Mouse (Mus musculus) regulatory T cell (primary cell): ENCODE results near the gene Tex38.

Experiments used
- in situ Hi-C: fragments of 300-600 bp; cut with MboI, MseI; formaldehyde crosslinking; loops from one replicate; pipeline ENCODE4 v1.15.1; 2025; ENCODE audit warnings: high pct_unique_total_duplicates

Tex38 gene

DNA sequence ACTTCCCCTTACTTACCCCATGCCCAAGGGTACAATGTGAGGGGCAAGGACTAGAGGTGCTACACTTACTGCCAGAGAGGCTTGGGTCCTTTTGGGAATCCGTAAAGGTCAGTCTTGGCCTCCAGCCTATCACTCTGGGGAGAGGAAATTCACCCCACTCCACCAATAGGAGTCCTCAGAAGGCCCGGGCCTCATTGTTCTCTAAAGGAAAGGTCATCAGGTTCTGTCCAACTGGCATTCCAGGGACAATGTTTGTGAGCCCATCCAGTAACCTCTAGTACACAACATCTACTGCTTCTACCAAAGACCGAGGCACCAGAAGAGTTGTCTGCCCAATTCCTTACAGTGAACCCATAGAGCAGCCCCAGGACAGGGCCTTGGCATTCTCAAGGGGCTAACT, at the start of gene Tex38:
Gene Tex38, minus strand, starts transcription at position 101 of the 400 bp plus-strand sequence.
- in situ Hi-C loops = loop anchor here (5.0 kb wide), 2 partner anchors 39 to 51 kb away; no protein-coding TSS in a partner anchor

DNA sequence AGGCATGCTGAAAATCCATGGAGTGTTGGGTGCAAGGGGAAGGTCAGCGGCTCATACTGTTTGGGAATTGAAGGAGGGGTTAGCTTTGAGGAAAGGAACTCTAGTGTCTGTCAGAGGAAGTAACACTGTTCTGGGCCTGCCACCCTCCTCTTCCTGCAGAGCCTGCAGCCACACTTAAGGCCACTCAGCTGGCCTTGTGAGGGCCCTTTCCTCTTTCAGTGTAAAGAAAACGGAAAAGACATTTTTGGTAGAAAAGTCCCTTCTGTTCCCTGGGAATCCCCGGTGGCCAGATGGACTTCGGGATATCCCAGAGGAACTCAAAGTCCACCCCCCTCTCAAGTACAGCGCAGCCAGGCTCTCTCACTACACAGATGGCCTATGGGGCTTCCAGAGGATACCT, 49.7 kb upstream of the Tex38 start:
- in situ Hi-C loops = loop anchor here (5.0 kb wide), 2 partner anchors 48 to 93 kb away; partner anchors contain the start of genes Atpaf1, Efcab14 and Tex38

DNA sequence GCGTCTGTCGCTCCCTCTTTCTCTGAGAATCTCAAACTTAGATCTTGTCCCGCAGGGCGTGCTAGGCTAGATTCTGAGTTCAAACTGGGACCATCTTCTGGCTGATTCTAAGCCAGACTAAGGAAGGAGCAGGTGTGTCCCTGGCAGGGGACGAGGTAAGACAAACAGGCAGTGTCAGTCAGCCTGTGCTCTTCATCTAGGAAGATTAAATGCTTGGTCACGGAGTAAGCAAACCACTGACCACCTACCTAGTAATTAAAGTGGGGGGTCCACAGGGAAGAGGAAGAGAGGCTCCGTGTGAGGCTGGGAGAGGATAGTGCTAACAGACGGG, 47.7 kb upstream of the Tex38 start:
- in situ Hi-C loops = no loop called here

- in situ Hi-C loops = no loop called here
These were observed 47.2 kb upstream of the Tex38 start, which contains the start of gene Mob3c for GRCm38 (mm10) chr4:115827888-115828571. TSS of gene Mob3c (plus strand) at chr4:115828092.

GRCm38 (mm10) chr4:115827535-115827887, 46.7 kb upstream of the Tex38 start:
- in situ Hi-C loops = no loop called here

GRCm38 (mm10) chr4:115827066-115827465, 46.2 kb upstream of the Tex38 start:
- in situ Hi-C loops = no loop called here

DNA sequence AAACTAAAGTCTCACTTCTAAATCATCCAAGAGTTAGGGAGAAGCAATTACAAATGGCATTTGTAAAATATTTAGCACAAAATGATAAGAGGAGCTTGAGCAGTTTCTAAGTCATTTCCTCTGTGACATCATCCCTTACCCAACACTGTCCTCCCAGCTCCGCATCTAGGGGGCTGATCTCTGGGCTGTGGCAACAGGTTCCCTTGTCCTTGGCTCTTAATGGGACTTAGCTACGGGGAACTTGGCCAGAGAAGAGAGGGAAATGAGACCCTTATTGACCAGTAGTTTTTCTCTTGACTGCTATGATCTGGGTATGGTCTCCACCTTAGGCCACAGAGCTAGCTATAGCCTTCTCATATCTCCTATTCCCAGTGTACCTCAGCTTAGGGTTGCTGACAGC, 44.5 kb upstream of the Tex38 start:
- in situ Hi-C loops = no loop called here

DNA sequence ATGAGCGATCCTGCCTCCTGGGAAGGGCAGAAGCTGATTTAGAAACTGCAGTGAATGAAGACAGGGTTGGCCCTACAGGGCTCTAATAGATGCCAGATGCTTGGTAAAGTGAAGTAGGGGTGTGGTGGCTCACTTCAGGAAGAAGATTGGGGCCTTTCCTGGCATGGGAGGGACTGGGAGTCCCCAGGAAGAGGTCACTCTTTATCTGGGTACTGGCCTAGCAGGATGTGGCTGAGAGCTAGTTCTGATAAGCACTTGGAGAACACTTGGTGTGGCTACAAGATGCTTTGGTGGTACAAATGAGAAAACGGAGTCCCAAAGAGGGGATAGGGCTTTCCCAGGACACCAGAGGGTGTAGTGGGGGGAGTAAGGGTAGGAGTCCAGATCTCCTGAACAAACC, 43.4 kb upstream of the Tex38 start:
- in situ Hi-C loops = no loop called here

GRCm38 (mm10) chr4:115821928-115822327, 41.1 kb upstream of the Tex38 start:
- in situ Hi-C loops = no loop called here

- in situ Hi-C loops = no loop called here
These were observed 40.6 kb upstream of the Tex38 start for GRCm38 (mm10) chr4:115821431-115821830.

DNA sequence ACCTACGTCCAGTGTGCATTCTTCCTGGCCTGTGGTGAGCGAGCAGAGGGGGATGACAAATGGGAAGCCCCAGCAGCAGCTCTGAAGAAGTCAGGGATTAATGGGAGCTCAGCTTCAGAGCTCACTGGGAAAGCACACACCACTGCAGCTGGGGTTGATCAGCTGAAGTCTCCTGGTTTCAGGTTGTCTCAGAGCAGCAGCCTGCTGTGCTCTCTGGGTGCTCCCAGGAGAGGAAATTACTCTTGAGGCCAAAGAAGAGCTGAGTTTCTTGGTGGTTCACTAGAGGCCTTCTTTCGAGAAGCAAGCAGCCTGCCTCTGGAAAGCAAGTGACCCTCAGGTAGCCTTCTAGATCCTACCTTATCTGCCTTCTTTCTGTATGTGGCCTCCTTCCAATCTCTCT, 40.1 kb upstream of the Tex38 start:
- in situ Hi-C loops = no loop called here

DNA sequence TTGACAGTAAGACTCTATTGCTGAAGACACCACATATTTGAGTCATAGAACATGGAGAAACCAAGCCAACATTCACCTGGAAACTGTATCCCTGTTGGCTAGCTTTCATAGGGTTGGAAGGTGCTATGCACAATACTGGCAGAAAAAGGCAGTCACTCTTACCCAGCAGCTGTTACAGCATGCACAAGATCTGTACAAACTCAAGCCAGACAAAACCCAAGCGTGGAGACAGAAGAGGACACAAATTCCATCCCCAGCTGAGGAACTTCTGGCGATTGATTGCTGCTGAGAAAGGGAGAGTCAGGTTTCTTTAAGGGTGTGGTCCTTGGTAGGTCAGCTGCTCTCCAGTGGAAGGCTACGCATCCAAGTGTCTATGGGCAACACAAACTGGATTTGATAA, 39.4 kb upstream of the Tex38 start:
- in situ Hi-C loops = no loop called here

DNA sequence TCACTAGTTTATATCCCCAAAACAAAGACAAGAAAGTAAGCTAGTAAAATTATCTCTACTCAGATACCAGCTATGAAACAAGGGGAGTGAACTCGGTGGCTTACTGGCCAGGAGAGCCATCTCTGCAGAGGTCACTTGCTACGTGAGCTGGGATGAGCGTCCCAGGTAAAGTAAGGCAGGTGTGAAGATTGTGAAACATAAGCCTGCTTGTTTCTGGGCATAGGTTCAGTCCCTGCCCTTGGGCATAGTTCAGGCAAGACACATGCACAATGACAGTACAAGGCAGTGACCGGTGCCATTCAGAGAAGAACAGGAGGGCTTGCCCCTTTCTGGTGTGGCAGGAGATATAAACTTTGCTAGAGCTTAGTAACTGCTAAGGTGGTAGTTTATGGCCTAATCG, 34.8 kb upstream of the Tex38 start:
- in situ Hi-C loops = no loop called here

DNA sequence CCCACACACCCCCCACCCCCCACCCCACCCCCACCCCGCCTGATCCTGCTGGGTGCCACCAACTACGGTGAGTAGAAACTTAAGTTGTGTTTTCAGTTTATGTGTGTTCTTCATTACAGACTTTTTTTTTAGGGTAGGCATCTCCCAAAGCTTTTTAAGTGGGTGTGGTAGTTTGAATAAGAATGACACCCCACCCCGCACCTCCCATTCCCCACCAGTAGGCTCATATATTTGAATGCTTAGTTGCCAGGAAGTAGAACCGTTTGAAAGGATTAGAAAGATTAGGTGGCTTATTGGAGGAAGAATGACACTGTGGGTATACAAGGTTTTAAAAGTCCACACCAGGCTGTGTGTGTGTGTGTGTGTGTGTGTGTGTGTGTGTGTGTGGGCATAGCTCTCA, 31.5 kb upstream of the Tex38 start:
- in situ Hi-C loops = loop anchor here (5.0 kb wide), 1 partner anchor 50 kb away; no protein-coding TSS in a partner anchor

GRCm38 (mm10) chr4:115799981-115800380, 19.2 kb upstream of the Tex38 start:
- in situ Hi-C loops = no loop called here

GRCm38 (mm10) chr4:115795360-115795759, 14.5 kb upstream of the Tex38 start:
- in situ Hi-C loops = no loop called here

GRCm38 (mm10) chr4:115790864-115791263, 10.0 kb upstream of the Tex38 start:
- in situ Hi-C loops = no loop called here

- in situ Hi-C loops = no loop called here
These were observed 4.8 kb upstream of the Tex38 start for GRCm38 (mm10) chr4:115785511-115786034.

GRCm38 (mm10) chr4:115784769-115785510, 4.1 kb upstream of the Tex38 start, which contains the start of gene Atpaf1:
TSS of gene Atpaf1 (plus strand) at chr4:115784812.
- in situ Hi-C loops = loop anchor here (5.0 kb wide), 2 partner anchors 43 to 47 kb away; no protein-coding TSS in a partner anchor

GRCm38 (mm10) chr4:115782026-115782805, 1.4 kb upstream of the Tex38 start:
- in situ Hi-C loops = loop anchor here (5.0 kb wide), 2 partner anchors 40 to 50 kb away; no protein-coding TSS in a partner anchor

- in situ Hi-C loops = loop anchor here (5.0 kb wide), 2 partner anchors 38 to 52 kb away; no protein-coding TSS in a partner anchor
These were observed 549 bp downstream of the Tex38 start for GRCm38 (mm10) chr4:115780269-115780668.

DNA sequence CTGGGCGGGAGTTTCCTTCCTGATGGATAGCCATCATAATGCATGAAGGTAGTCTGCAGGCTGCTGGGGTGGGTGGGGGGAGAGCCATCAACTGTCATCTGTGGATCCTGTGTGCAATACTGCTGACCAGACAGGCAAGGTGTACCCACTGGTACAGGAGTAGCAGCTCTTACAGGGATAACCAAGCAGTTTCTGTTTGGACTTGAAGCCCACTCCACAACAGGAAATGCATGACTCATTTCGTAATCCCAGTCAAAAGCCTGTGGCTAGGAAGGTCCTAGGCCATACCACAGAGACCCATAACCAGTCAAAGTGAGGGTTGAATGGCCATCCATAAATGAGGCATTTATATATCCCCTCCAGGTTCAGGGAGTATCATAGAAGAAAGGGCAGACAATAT, 3.2 kb downstream of the Tex38 start:
- in situ Hi-C loops = no loop called here
